In genomic region chr10:43851898-43852297, GRCm38 (mm10) we compare ENCODE assay signal across 32 mouse cellular contexts.
"Had no signal": no experiment of that assay in that cellular context is flagged by ENCODE, and none has a peak within 500 bp of the region (broad histone marks: within the 10 kb centered on the region; RNA-seq: fewer than 3 reads in every experiment).

No protein-coding gene starts in this region.

- H3K4me3 ChIP-seq: limb, embryonic 10.5 days; limb, embryonic 12.5 days; limb, embryonic 13.5 days; limb, embryonic 15.5 days; liver, embryonic 12.5 days; liver, embryonic 13.5 days; liver, embryonic 15.5 days; lung, embryonic 15.5 days; megakaryocyte, embryonic 14.5 days; midbrain, embryonic 10.5 days; midbrain, embryonic 12.5 days; midbrain, embryonic 13.5 days; midbrain, embryonic 15.5 days; myocyte; neural tube, embryonic 12.5 days had no signal

- H3K27me3 ChIP-seq: limb, embryonic 12.5 days; limb, embryonic 13.5 days; limb, embryonic 15.5 days; liver, embryonic 12.5 days; liver, embryonic 13.5 days; liver, embryonic 15.5 days; lung, embryonic 15.5 days; megakaryocyte, embryonic 14.5 days; midbrain, embryonic 12.5 days; midbrain, embryonic 13.5 days; midbrain, embryonic 15.5 days; neural tube, embryonic 12.5 days had no signal

- H3K36me3 ChIP-seq: limb, embryonic 10.5 days; limb, embryonic 12.5 days; limb, embryonic 13.5 days; limb, embryonic 15.5 days; liver, embryonic 12.5 days; liver, embryonic 13.5 days; liver, embryonic 15.5 days; lung, embryonic 15.5 days; midbrain, embryonic 10.5 days; midbrain, embryonic 12.5 days; midbrain, embryonic 13.5 days; midbrain, embryonic 15.5 days; neural tube, embryonic 12.5 days had no signal

- H3K27ac ChIP-seq: limb, embryonic 10.5 days; limb, embryonic 12.5 days; limb, embryonic 13.5 days; limb, embryonic 15.5 days; liver, embryonic 12.5 days; liver, embryonic 13.5 days; liver, embryonic 14.5 days; liver, embryonic 15.5 days; lung, embryonic 15.5 days; macrophage; midbrain, embryonic 10.5 days; midbrain, embryonic 12.5 days; midbrain, embryonic 13.5 days; midbrain, embryonic 15.5 days; neural tube, embryonic 12.5 days had no signal

- H3K9me3 ChIP-seq: limb, embryonic 10.5 days; limb, embryonic 15.5 days; liver, embryonic 12.5 days; liver, embryonic 13.5 days; liver, embryonic 15.5 days; lung, embryonic 15.5 days; midbrain, embryonic 10.5 days; midbrain, embryonic 12.5 days; midbrain, embryonic 15.5 days had no signal

- ATAC-seq: liver, embryonic 12.5 days; liver, postnatal 0 days; lung, postnatal 0 days; midbrain, embryonic 13.5 days; midbrain, embryonic 15.5 days; midbrain, embryonic 16.5 days had no signal

- H3K9ac ChIP-seq: limb, embryonic 12.5 days; limb, embryonic 13.5 days; limb, embryonic 15.5 days; liver, embryonic 12.5 days; liver, embryonic 13.5 days; liver, embryonic 14.5 days; liver, embryonic 15.5 days; liver, postnatal 0 days; lung, embryonic 14.5 days; lung, embryonic 15.5 days; midbrain, embryonic 12.5 days; midbrain, embryonic 13.5 days; midbrain, embryonic 15.5 days; neural tube, embryonic 12.5 days had no signal

- H3K4me1 ChIP-seq: limb, embryonic 10.5 days; limb, embryonic 12.5 days; limb, embryonic 13.5 days; limb, embryonic 15.5 days; liver, embryonic 13.5 days; liver, embryonic 15.5 days; lung, embryonic 15.5 days; midbrain, embryonic 10.5 days; midbrain, embryonic 12.5 days; midbrain, embryonic 13.5 days; midbrain, embryonic 15.5 days; neural tube, embryonic 12.5 days had no signal

- DNase-seq: left cerebral cortex, postnatal 4 days; liver; liver, embryonic 13.5 days; liver, postnatal 0 days; lung, adult 18-20 months; lung, adult 2 months; lung, embryonic 14.5 days; lung, postnatal 10 days; lung, postnatal 14 days; lung, postnatal 36 days; lung, postnatal 4 days; midbrain, embryonic 14.5 days had no signal

- H3K4me2 ChIP-seq: limb, embryonic 12.5 days; limb, embryonic 13.5 days; limb, embryonic 15.5 days; liver, embryonic 11.5 days; liver, embryonic 12.5 days; liver, embryonic 13.5 days; liver, embryonic 15.5 days; lung, embryonic 14.5 days; lung, embryonic 15.5 days; midbrain, embryonic 11.5 days; midbrain, embryonic 12.5 days; midbrain, embryonic 13.5 days; midbrain, embryonic 15.5 days; neural tube, embryonic 12.5 days had no signal
